Mouse (Mus musculus) layer of hippocampus, adult 18-20 months (tissue): Measurements from ENCODE around the gene Il27ra. TPM values are rescaled to one million over a fixed set of nuclear protein-coding genes. Genes with fewer than 3 reads are reported as not detected.

Experiments
- DNase-seq, 2 experiments: peaks; one replicate each; pipeline ENCODE4 v3.0.0; 2022; ENCODE audit warnings: low spot score in 2 of 2
- total RNA-seq, 2 experiments: library from RNA; stranded (reverse); gene quantifications; 2 replicates each; pipeline ENCODE4 v1.2.3; 2021

Gene Il27ra
- total RNA-seq, 2 experiments from 2014 or later, result 1.6 to 1.9 TPM

- DNase-seq, result peak; percentile 100
Observed at GRCm38 (mm10) chr8:84066291-84066930, 24.0 kb upstream of the Il27ra start, which contains the start of gene Rfx1. Gene Rfx1, plus strand, starts transcription at chr8:84066834.

GRCm38 (mm10) chr8:84065457-84066072 is 23.2 kb upstream of the Il27ra start:
- DNase-seq, result no peak

GRCm38 (mm10) chr8:84065037-84065436 is 22.6 kb upstream of the Il27ra start, which contains the start of gene Gm10643:
Gene Gm10643, minus strand, starts transcription at chr8:84065137.
- no peak for DNase-seq

- no peak for DNase-seq
Observed at GRCm38 (mm10) chr8:84063861-84064610, 21.6 kb upstream of the Il27ra start.

- no peak for DNase-seq
Observed at GRCm38 (mm10) chr8:84060245-84060644, 17.9 kb upstream of the Il27ra start.

- no peak for DNase-seq
Observed at GRCm38 (mm10) chr8:84059226-84059625, 16.8 kb upstream of the Il27ra start.

- DNase-seq, result no peak
Observed at GRCm38 (mm10) chr8:84057827-84058226, 15.4 kb upstream of the Il27ra start.

GRCm38 (mm10) chr8:84053229-84053628 is 10.8 kb upstream of the Il27ra start:
- no peak for DNase-seq

- no peak for DNase-seq
Observed at GRCm38 (mm10) chr8:84052746-84053145, 10.4 kb upstream of the Il27ra start.

GRCm38 (mm10) chr8:84048171-84048570 is 5.8 kb upstream of the Il27ra start:
- no peak for DNase-seq

GRCm38 (mm10) chr8:84046505-84046904 is 4.1 kb upstream of the Il27ra start:
- DNase-seq, result no peak

- no peak for DNase-seq
Observed at GRCm38 (mm10) chr8:84044900-84045299, 2.5 kb upstream of the Il27ra start, which contains the start of gene Rln3. Gene Rln3, minus strand, starts transcription at chr8:84045000.

GRCm38 (mm10) chr8:84044103-84044502 is 1.7 kb upstream of the Il27ra start:
- no peak for DNase-seq

GRCm38 (mm10) chr8:84042948-84043342 is 556 bp upstream of the Il27ra start:
- no peak for DNase-seq

- DNase-seq, result peak; percentile 53 to 87
Observed at GRCm38 (mm10) chr8:84039050-84039449, 3.3 kb downstream of the Il27ra start.

GRCm38 (mm10) chr8:84038015-84038414 is 4.4 kb downstream of the Il27ra start:
- DNase-seq, result no peak

- no peak for DNase-seq
Observed at GRCm38 (mm10) chr8:84032777-84033176, 9.6 kb downstream of the Il27ra start.

GRCm38 (mm10) chr8:84029272-84029671 is 13.1 kb downstream of the Il27ra start:
- DNase-seq, result no peak

- no peak for DNase-seq
Observed at GRCm38 (mm10) chr8:84027449-84027848, 14.9 kb downstream of the Il27ra start.

GRCm38 (mm10) chr8:84025863-84026262 is 16.5 kb downstream of the Il27ra start:
- peak in 1 of 2 experiments; percentile 34 for DNase-seq

GRCm38 (mm10) chr8:84024171-84024570 is 18.2 kb downstream of the Il27ra start:
- DNase-seq, result no peak

- DNase-seq, result no peak
Observed at GRCm38 (mm10) chr8:84023631-84024030, 18.8 kb downstream of the Il27ra start.
